Mouse (Mus musculus): Measurements from ENCODE around the gene Gm8257.
A peak's percentile ranks its signal among the peaks of the same experiment; 100 is the strongest.
"Not testable (repeated sequence)": the region's sequence is repeated elsewhere in the genome, so short reads cannot be mapped to it uniquely, and the experiment has no call there.

Gene Gm8257

DNA sequence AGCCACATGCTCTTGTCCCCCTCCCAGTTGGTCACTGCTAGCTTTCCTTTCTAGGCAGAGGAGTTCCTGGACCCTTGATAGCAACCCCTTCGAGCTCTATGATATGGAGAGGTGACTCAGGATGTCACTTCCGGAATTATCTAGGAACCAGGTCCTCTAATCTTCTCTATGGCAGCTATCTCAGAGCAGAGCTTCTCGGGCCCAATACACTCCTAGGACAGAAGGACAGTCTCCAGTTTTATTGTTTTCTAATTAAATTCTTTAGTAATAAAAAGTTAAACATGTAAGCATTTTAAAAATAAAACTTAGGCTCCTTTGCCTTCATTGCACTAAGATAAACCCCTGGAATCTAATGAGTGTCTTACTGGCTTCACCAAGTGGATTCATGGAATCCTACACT is at the start of gene Gm8257:
Gm8257 (minus strand) TSS at position 101 of the 400 bp plus-strand sequence.
- not testable (repeated sequence) for DNase-seq

DNA sequence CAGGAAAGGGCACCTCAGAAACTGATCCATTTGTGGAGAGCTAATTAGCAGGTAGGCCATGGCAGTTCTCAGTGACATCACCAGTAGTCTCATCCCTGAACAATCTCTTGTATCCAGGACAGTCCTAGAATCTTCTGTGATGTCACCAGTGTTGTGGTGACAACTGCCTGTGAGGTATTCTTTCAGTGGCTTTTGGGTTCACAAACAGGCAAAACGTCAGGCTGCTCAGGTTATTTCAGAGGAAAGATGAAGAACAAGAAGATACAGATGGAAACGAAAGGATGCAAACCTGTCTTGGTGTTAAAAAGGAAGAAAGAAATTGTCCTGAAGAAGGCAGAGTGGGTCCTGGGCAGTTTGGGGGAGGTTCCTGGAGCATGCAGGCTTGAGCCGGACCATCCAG is 44.0 kb upstream of the Gm8257 start, which contains the start of gene Gm8267:
Gm8267 (minus strand) TSS at position 101 of the 400 bp plus-strand sequence.
- DNase-seq, result no peak

DNA sequence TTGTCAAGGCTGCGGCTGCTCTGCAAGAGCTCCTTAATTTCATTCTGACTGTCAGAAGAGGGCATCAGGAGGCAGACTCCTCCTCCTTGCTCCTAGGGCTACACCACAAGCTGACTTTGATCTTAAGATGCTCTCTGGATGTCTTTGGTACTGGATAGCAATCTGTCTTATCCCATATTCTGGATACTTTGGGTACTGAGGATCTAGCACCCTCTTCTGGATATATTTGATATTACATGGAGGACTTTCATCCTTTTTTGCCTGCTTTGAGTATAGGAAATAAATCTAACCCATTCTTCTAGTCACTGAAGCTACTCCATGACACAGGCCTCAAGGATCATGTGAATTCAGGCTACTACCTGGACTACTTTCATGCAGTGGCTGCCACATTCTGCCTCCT is 36.5 kb upstream of the Gm8257 start:
- DNase-seq, result peak in 1 of 2 experiments; percentile 0

DNA sequence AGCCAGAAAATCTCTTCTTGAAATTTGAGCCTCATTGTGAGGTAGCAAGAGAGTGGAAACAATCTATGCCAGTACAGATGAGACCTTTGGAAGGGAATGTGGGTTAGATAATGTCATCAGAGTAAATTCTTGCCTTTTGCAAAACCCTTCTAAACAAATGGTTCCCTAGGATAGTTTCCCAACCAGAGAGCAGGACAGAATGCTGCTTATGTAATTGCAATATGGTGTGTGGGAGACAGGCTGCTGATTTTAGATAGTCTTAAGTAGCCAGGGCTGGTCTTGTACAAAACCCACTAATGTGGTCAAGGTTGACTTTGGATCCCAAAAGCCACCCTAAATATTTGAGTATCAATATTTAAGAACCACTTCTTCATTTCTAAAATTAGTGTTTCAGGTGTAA is 24.5 kb upstream of the Gm8257 start:
- DNase-seq, result not testable (repeated sequence)

DNA sequence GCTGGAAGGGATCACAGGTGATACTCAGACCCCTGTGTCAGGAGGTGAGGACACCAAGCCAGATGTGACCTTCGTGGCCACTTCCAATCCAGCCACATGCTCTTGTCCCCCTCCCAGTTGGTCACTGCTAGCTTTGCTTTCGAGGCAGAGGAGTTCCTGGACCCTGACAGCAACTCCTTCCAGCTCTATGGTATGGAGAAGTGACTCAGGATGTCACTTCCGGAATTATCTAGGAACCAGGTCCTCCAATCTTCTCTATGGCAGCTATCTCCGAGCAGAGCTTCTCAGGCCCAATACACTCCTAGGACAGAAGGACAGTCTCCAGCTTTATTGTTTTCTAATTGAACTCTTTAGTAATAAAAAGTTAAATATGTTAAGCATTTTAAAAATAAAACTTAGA is 78.5 kb downstream of the Gm8257 start, which contains the start of gene Gm5624:
Gm5624 (minus strand) TSS at position 202 of the 400 bp plus-strand sequence.
- DNase-seq, result not testable (repeated sequence)
